Mouse (Mus musculus) lung, postnatal 25 days (tissue): ENCODE results near the gene Tpo.

Source experiments
- DNase-seq: peaks from one replicate; pipeline ENCODE4 v3.0.0; 2022; ENCODE audit warnings: low spot score

Tpo gene

DNA sequence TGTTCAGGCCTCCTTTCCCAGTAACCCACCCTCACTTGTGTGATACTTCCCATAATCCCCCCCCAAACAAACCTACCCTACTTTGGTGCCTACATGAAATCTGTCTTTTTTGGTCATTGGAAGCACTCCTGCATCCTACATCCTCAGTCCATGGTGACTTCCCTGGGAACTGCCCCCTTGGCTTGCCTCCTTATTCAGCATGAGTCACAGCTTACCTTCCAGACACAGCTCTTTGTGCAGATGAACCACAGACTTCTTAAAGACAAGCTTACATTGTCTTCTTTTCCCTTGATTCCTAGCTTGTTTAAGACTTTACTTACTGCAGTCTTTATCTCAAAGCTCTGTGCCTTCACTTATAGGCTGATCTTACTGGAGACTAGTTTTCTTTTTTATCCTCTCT lies 112.0 kb downstream of the Tpo start:
- DNase-seq, result no peak

DNA sequence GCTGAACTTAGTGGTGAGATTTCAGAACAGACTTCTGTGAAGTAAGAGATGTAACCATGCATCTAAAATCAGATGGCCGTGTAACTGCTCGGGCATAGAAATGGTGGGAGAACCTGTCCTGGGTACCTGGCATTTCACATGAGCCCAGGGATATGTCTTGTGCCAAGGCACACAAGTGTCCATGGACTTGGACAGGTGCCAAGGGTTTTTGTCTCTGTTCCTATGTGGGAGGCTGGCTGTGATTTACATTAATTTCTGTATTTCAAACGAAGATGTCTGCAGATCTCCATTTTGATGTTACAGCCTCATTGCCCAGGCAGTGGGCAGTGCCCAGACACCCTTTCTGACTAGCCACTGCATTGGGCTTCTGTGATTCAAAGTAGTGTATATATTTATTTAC lies 115.3 kb downstream of the Tpo start:
- no peak for DNase-seq

DNA sequence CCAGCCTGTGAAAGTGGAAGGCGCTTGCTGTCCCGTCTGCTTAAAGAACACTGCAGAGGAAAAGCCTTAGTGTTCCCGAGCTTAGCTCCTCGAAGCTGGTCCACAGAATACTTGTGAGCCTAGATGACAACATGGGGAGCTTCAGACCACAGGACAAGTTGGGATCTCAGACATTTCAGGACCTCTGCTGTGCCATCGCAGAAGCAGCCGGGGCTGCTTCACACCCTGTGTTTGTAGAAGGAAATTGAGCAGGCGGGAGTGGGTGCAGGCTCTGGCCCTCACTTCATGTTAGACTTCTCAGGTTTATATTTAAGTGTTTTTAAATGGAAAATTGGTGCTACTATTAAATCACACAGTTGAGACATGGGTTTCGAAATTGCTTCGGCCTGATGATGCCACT lies 116.9 kb downstream of the Tpo start:
- DNase-seq, result no peak

DNA sequence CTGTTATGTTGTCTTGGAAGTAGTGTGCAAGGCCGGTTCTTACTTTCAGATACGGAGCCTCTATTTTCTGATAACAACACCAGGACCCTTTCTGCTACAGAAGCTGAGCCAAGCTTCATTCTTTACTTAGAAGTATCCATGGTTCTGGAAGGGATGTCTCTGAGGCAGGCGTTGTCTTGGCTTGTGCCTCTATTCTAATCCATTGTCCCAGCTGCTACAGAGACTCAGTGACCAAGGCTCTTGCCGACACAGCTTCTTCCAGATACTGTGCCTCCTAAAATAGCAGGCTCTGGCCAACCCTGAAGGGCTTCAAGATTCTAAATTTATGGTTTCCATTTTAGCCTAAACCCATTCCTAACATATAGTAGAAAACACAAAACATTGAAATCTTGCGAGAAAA lies 123.7 kb downstream of the Tpo start:
- DNase-seq, result no peak

DNA sequence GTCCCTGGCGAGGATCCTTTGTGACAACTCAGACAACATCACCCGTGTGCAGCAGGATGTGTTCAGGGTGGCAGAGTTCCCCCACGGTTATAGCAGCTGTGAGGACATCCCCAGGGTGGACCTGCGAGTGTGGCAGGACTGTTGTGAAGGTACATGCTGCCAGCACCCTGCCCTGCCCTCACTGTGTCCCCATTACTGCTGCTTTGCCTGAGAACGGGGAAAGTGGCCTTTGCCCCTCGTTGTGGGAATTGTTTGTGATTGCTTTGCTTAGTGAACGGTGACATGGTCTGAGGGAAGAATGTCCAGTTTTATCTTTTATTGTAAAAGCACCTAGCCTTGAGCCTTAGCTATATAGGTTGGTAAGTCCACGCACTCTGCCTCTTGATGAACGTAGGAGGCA lies 125.8 kb downstream of the Tpo start:
- DNase-seq, result no peak
